Mouse (Mus musculus) heart, postnatal 14 days (tissue): ENCODE data around the gene Dyrk2. TPM values are rescaled to one million over a fixed set of nuclear protein-coding genes. Genes with fewer than 3 reads are reported as not detected.

Experiments used
- DNase-seq, 2 experiments: peaks; one replicate each; pipeline ENCODE4 v3.0.0; 2021 to 2022
- intact Hi-C: fragments of 180-260 bp; cut with DNase I; formaldehyde crosslinking; loops from one replicate; pipeline ENCODE4 v1.15.1; 2025
- long read RNA-seq, 2 experiments: library from polyadenylated mRNA; stranded (forward); transcript quantifications; one replicate each; pipeline ENCODE4 v2.0.0; 2021
- total RNA-seq, 2 experiments: library from RNA; stranded (reverse); gene quantifications; 2 replicates each; pipeline ENCODE4 v1.2.3; 2021

Dyrk2 gene
- total RNA-seq, result 10 to 100 TPM; 57.4 to 62.8 TPM
- long read RNA-seq, experiment 1, full-length matches to known transcripts, result 30 of 49 reads
- long read RNA-seq, experiment 1, partial matches to known transcripts, result 3 of 49 reads
- long read RNA-seq, experiment 1, other reads (novel, unspliced or antisense), result 16 of 49 reads
- long read RNA-seq, experiment 2, full-length matches to known transcripts, result 44 of 63 reads
- long read RNA-seq, experiment 2, partial matches to known transcripts, result 4 of 63 reads
- long read RNA-seq, experiment 2, other reads (novel, unspliced or antisense), result 15 of 63 reads

- intact Hi-C loops, result no loop called here
- peak; percentile 19 to 52 for DNase-seq
Observed at GRCm38 (mm10) chr10:118870201-118870980, at the start of gene Dyrk2. Dyrk2 (minus strand) TSS chr10:118870209.

DNA sequence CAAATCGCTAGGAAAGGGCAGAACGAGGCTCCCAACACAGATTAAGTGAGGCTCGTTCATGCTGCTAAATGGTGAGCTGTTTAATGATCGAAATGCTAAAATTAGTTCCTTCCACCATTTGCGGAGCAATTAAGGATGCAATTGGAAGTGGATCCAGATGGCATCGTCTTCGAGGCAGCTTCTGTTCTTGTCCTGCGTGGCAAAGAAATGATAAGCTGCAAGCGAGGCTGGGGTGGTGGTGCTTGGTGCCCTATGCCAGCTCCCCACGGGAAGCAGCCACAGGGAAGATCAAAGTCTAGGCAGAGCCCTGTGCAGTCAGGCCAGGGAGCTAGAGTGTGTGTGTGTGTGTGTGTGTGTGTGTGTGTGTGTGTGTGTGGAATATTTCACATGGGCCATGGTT is 32.6 kb upstream of the Dyrk2 start:
- intact Hi-C loops, result no loop called here
- no peak for DNase-seq

DNA sequence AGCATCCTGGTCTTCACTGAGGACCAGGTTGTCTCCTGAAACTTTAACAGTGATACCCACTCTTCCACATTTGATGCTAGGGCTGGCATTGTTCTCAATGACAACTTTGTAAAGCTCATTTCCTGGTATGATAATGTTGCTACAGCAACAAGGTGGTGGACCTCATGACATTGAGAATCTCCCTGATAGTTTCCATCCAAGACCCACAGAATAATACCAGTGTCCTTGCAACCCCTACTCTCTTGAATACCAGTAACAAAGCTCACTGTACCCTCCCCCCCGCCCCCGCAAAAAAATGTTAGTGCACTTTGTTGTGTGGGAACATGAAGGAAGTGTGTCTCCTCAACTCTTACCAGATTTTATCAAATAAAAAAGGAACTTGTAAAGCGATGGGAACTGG is 23.6 kb upstream of the Dyrk2 start:
- intact Hi-C loops, result no loop called here

GRCm38 (mm10) chr10:118884126-118884525 is 14.1 kb upstream of the Dyrk2 start:
- intact Hi-C loops, result no loop called here
- DNase-seq, result no peak

More for the DNA sequence above, 23.6 kb upstream of the Dyrk2 start:
- no peak for DNase-seq

GRCm38 (mm10) chr10:118883317-118883716 is 13.3 kb upstream of the Dyrk2 start:
- intact Hi-C loops, result no loop called here
- DNase-seq, result no peak

- no peak for DNase-seq
- intact Hi-C loops, result no loop called here
Observed at GRCm38 (mm10) chr10:118882258-118882885, 12.4 kb upstream of the Dyrk2 start.

DNA sequence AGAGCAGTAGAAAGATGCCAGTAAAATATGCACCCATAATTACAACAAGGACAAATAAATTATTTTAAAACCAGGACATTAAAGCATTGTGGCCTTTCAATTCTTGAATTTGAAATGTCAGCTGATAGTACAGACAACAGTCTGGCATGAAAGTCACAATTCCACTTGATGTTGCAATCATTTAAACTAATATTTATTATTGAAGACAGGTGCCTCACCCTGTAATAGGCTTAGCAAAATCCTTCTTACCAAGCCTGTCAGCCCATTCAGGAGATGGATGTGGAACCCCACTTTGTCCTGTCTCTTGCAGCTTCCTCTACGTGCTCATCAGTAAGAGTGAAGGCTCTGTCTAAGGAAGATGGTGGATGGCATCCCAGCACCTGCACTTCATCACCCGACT is 10.8 kb upstream of the Dyrk2 start:
- no peak for DNase-seq
- intact Hi-C loops, result no loop called here

DNA sequence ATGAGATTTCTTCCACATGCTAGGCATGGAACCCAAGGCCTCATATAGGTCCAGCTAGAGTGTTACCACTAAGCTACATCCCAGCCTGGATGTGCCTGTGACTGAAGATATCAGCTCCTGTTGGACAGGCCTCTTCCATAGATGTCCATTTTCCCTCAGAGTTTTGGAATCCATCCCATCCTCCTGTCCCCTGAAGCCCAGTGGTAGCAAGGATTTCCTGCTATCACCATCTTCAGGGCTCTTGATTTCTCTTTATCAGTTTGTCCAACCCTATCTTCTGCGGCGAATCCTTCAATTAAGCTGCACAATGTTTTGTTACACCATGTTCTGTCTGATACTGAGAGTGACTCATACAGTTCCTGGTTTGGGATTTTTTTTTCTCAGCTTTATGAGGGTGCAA is 2.2 kb upstream of the Dyrk2 start:
- no peak for DNase-seq
- intact Hi-C loops, result no loop called here

DNA sequence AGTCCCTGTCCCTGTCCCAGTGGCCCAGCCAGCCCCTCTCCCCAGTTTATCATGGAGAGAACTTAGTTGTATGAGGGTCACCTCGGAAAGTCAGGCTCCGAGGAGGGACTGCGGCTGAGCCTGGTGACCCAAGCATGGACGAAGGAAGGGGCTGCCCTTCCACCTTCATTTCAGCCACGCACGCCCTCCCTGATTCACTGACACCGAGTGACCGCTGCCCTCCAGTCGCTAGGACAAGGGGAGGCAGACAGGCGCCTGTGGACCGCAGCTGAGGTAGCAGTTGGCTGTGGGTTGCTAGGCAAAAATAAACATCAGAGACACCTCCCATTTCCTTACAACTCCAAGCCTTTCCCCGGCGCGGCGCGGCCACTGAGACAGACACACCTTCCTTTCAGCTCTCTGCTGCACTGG is 413 bp downstream of the Dyrk2 start:
- intact Hi-C loops, result loop anchor here (2.0 to 10.0 kb wide), 4 partner anchors 67 to 375 kb away; partner anchors contain the start of gene Cand1
- peak; percentile 75 for DNase-seq

DNA sequence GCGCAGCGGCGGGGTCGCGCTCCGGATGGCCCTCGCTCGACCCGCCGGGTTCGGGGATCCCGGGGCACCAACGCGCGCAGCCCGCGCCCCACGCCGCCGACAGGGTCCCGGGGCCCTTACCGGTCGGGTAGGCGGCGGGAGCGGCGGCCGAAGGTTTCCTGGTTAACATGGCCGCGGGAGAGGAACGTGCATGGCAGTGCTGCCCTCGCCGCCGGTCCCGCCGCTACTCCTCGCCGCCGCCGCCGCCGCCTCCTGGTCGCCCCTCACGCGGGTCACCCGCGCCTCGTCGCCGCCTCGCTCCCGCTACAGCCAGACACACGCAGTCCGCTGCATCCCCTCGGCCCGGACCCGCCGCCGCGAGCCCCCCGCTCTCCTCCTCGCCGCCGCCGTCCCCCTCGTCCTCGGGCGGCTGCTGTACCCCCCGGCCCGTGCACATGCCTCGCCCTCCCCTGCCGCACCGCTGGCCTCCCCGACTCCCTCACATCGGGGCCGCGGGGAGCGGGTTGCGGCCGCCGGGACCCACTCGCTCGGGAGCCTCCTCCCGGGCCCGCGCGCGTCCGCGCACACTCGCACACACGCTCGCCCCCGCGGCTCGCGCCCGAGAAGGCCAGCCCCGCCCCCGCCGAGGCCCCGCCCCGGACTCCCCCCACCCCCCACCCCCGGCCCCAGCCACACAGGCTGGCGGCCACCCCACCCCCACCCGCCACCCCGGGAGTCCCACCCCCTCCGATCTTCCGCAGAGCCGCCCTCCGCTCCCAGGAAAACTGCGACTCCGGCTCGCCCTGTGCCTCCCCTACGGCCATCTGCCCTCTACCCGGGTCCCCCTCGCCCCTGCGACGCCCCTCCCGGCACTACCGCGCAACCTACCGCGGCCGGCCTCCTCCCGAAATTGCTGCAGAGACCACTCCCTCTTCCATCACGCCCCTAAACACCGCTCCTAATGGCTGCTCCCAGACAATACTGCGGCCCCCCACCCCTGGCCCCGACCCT is 1.1 kb downstream of the Dyrk2 start:
- intact Hi-C loops, result loop anchor here (2.0 to 10.0 kb wide), 4 partner anchors 67 to 376 kb away; partner anchors contain the start of gene Cand1
- DNase-seq, result peak; percentile 91 to 94

GRCm38 (mm10) chr10:118867896-118868600 is 2.0 kb downstream of the Dyrk2 start:
- peak; percentile 64 to 65 for DNase-seq
- intact Hi-C loops, result loop anchor here (2.0 to 10.0 kb wide), 5 partner anchors 66 to 377 kb away; partner anchors contain the start of gene Cand1

DNA sequence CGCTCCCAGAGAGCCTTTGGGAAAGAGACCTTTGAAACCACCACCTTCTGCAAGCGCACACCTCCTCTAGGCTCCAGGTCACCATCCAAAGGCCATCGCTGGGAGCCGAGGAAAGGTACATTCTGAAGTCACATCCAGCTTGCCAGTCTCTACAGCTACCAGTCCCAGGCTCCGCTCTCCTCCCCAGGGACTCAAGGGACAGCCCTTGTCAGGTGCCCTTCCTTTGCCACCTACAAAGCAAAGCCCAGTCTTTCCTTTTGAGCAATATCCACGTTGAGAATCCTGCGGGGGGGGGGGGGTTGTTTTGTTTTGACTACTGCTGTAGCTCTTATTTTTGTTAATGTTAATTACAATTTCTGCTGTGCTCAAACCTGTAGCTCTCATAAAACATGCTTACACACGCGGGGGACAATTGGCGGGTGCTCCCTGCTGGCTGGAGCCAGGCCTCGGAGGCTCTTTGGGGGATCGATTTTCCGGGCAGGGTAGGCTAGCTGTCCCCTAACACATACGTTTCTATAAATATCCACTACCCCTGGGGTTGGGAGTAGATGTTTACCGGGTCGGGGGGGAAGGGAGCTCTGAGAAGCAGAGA is 2.6 kb downstream of the Dyrk2 start:
- DNase-seq, result peak; percentile 20 to 43
- intact Hi-C loops, result loop anchor here (2.0 to 10.0 kb wide), 4 partner anchors 65 to 377 kb away; partner anchors contain the start of gene Cand1

GRCm38 (mm10) chr10:118864976-118865375 is 5.0 kb downstream of the Dyrk2 start:
- intact Hi-C loops, result loop anchor here (5.0 to 10.0 kb wide), 3 partner anchors 63 to 380 kb away; partner anchors contain the start of gene Cand1
- no peak for DNase-seq

DNA sequence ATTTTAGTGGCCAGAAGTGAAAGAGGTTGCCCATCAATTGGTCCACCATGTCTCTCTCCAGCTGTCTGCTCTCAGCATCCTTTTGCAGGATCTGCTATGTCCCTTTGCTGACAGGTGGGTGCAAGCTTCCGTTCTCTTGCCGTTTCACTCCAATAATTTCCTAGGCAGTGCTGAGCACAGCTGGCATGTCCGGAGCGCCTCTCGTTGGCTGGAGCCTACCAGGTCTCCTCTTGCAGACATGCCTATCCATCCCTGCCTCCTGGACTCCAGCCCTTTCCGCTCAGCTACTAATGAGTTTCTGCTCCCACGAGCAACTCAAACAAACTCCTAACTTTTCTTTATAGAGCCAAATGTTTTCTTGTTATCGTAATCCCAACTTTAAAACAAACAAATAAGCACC is 6.4 kb downstream of the Dyrk2 start:
- no peak for DNase-seq
- intact Hi-C loops, result loop anchor here (10.0 kb wide), 1 partner anchor 381 kb away; the partner anchor contains the start of gene Cand1

DNA sequence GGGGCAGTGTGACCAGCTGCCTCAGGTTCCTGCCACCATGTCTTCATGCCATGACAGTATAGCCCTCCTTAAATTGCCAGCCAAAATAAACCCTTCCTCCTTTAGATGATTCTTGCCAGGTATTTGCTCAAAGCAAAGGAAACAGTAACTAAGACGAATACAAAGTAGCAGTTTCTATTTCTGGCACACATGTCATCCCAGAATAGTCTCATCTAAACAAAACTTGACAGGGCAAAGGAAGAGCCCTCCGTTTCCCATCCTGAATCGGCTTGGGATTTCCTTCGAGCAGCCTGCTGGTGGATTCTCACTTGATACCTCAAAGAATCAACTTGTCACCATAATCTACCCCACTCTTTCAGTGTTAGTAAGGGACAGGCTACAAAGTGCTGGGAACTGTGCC is 7.8 kb downstream of the Dyrk2 start:
- intact Hi-C loops, result loop anchor here (10.0 kb wide), 1 partner anchor 383 kb away; the partner anchor contains the start of gene Cand1
- no peak for DNase-seq

GRCm38 (mm10) chr10:118861234-118862025 is 8.6 kb downstream of the Dyrk2 start:
- DNase-seq, result no peak
- intact Hi-C loops, result loop anchor here (10.0 kb wide), 1 partner anchor 383 kb away; the partner anchor contains the start of gene Cand1

- intact Hi-C loops, result loop anchor here (10.0 kb wide), 1 partner anchor 385 kb away; the partner anchor contains the start of gene Cand1
Observed at GRCm38 (mm10) chr10:118859655-118860054, 10.4 kb downstream of the Dyrk2 start.

GRCm38 (mm10) chr10:118854641-118855040 is 15.4 kb downstream of the Dyrk2 start:
- intact Hi-C loops, result no loop called here
- DNase-seq, result no peak

More at GRCm38 (mm10) chr10:118859655-118860054, 10.4 kb downstream of the Dyrk2 start:
- no peak for DNase-seq
